Mouse (Mus musculus): ENCODE data around the gene Ide. TPM values are rescaled to one million over a fixed set of nuclear protein-coding genes. Genes with fewer than 3 reads are reported as not detected.
A peak's percentile ranks its signal among the peaks of the same experiment; 100 is the strongest.

The Ide gene
- total and polyA plus RNA-seq, 2 experiments, result 21.8 to 35.3 TPM

DNA sequence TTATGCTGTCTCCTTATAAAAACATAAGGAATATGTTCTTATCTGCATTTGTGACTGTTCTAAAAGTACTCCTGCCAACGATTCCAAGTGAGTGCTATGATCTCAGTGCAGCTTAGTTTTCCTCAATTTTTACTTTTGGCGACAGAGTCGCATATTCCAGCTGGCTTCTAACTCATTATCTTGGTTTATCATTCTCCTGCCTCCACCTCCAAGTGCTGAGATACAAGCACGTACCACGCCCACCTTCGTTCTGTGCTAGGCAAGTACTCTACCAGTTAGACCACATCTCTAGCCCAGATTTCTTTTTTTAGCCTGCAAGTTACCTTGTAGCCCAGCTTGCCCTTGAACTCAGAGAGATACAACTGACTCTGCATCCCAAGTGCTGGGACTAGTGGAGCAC is 54.5 kb downstream of the Ide start:
- Histone ChIP-seq H3K9ac (ENCODE audit: low read depth, low read length) (no peak overlapping the region), H3K4me3 (ENCODE audit: insufficient read depth, low read depth, low read length) (no peak overlapping the region), H3K4me1 (ENCODE audit: control insufficient read depth, insufficient read depth, low read length) (no peaks in the 10 kb centered on the region), H3K27ac (replicated peaks; ENCODE audit: insufficient read depth, low read depth, low read length) (no peak overlapping the region), H3K79me2 (ENCODE audit: control insufficient read depth, insufficient read depth, low read length) (no peaks in the 10 kb centered on the region), H3K27me3 (ENCODE audit: control insufficient read depth, insufficient read depth, low read length) (no peaks in the 10 kb centered on the region), H3K36me3 (ENCODE audit: control insufficient read depth, insufficient read depth, low read length) (peaks cover 68% of the 10 kb centered on the region)
- no peak for TF ChIP-seq CTCF (IDR thresholded peaks at IDR 0.05; ENCODE audit: low read depth, low read length)
- no peak for TF ChIP-seq POLR2A (IDR thresholded peaks at IDR 0.05; ENCODE audit: extremely low read depth, insufficient read depth, low read length)
- no peak for DNase-seq (ENCODE audit: extremely low read depth, low read depth, low spot score)
- 94% methylated on average over 6 of the region's 6 CpGs for WGBS

DNA sequence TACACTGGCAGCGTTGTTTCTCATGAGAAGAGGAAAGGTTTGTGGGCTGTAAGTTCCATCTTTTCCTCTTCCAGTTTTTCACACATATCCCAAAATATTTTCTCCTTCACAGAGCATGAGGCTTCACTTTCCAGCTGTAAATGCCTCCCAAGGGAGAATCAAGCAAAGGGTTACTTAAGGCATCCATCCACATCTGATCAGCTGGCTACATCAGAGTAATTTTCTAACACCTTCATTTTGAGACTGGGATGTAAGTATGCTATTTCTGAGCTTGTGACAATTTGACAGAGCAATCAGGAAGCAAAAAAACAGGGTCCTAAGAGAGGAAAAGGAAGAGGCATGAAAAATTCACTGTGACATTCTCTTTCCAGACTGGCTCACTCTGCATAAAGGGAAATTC is 55.9 kb downstream of the Ide start:
- DNase-seq (ENCODE audit: extremely low read depth, low read depth, low spot score), result no peak
- H3K27me3 ChIP-seq (ENCODE audit: control insufficient read depth, insufficient read depth, low read length), result no peaks in the 10 kb centered on the region
- H3K4me3 ChIP-seq (ENCODE audit: insufficient read depth, low read depth, low read length), result no peak overlapping the region
- no peak overlapping the region for H3K27ac ChIP-seq (replicated peaks; ENCODE audit: insufficient read depth, low read depth, low read length)
- TF ChIP-seq POLR2A (IDR thresholded peaks at IDR 0.05; ENCODE audit: extremely low read depth, insufficient read depth, low read length) (no peak), CTCF (IDR thresholded peaks at IDR 0.05; ENCODE audit: low read depth, low read length) (no peak)
- H3K36me3 ChIP-seq (ENCODE audit: control insufficient read depth, insufficient read depth, low read length), result peaks cover 73% of the 10 kb centered on the region
- no peak overlapping the region for H3K9ac ChIP-seq (ENCODE audit: low read depth, low read length)
- H3K79me2 ChIP-seq (ENCODE audit: control insufficient read depth, insufficient read depth, low read length), result no peaks in the 10 kb centered on the region
- 86% methylated on average over 1 of the region's 1 CpGs for WGBS
- H3K4me1 ChIP-seq (ENCODE audit: control insufficient read depth, insufficient read depth, low read length), result no peaks in the 10 kb centered on the region

DNA sequence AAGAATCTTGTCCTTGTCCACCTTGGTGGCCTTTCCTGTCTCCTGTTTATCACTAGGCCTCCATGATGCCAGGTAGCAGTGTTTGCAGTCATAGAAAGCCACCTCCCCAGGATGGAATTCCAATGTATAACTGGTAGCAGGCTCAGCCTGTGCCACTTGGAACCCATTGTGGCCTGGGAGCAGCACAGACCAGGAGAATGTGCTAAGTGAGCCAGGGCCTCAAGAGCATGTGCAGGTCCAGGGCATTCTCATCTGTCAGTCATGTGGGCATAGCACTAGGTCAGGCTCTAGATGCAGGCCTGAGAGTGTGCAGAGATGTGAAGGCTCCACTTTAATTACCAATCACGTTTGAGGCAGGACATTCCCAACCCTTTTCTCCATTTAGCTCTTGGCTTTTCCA is 58.5 kb downstream of the Ide start:
- Histone ChIP-seq H3K4me1 (ENCODE audit: control insufficient read depth, insufficient read depth, low read length) (no peaks in the 10 kb centered on the region), H3K27ac (replicated peaks; ENCODE audit: insufficient read depth, low read depth, low read length) (no peak overlapping the region), H3K9ac (ENCODE audit: low read depth, low read length) (no peak overlapping the region), H3K4me3 (ENCODE audit: insufficient read depth, low read depth, low read length) (no peak overlapping the region), H3K79me2 (ENCODE audit: control insufficient read depth, insufficient read depth, low read length) (no peaks in the 10 kb centered on the region), H3K36me3 (ENCODE audit: control insufficient read depth, insufficient read depth, low read length) (peaks cover 67% of the 10 kb centered on the region), H3K27me3 (ENCODE audit: control insufficient read depth, insufficient read depth, low read length) (no peaks in the 10 kb centered on the region)
- 79% methylated on average over 1 of the region's 1 CpGs for WGBS
- no peak for TF ChIP-seq CTCF (IDR thresholded peaks at IDR 0.05; ENCODE audit: low read depth, low read length)
- TF ChIP-seq POLR2A (IDR thresholded peaks at IDR 0.05; ENCODE audit: extremely low read depth, insufficient read depth, low read length), result no peak
- no peak for DNase-seq (ENCODE audit: extremely low read depth, low read depth, low spot score)

DNA sequence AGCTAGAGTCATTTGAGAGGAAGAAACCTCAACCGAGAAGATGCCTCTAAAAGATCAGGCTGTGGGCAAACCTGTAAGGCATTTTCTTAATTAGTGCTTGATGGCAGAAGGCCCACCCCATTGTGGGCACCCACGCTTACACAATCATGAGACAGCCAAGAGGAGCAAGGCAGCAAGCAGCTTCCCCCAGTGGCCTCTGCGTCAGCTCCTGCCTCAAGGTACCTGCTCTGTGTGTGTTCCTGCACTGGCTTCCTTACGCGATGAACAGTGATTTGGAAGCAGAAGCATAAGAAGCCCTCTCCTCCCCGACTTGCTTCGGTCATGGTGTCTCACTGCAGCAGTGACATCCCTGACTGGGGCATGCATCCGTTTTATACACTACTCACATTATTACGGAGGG is 62.1 kb downstream of the Ide start:
- TF ChIP-seq CTCF (IDR thresholded peaks at IDR 0.05; ENCODE audit: low read depth, low read length) (no peak), POLR2A (IDR thresholded peaks at IDR 0.05; ENCODE audit: extremely low read depth, insufficient read depth, low read length) (no peak)
- no peak overlapping the region for H3K27ac ChIP-seq (replicated peaks; ENCODE audit: insufficient read depth, low read depth, low read length)
- H3K4me3 ChIP-seq (ENCODE audit: insufficient read depth, low read depth, low read length), result no peak overlapping the region
- H3K79me2 ChIP-seq (ENCODE audit: control insufficient read depth, insufficient read depth, low read length), result no peaks in the 10 kb centered on the region
- peaks cover 48% of the 10 kb centered on the region for H3K36me3 ChIP-seq (ENCODE audit: control insufficient read depth, insufficient read depth, low read length)
- H3K27me3 ChIP-seq (ENCODE audit: control insufficient read depth, insufficient read depth, low read length), result no peaks in the 10 kb centered on the region
- no peak for DNase-seq (ENCODE audit: extremely low read depth, low read depth, low spot score)
- no peaks in the 10 kb centered on the region for H3K4me1 ChIP-seq (ENCODE audit: control insufficient read depth, insufficient read depth, low read length)
- no peak overlapping the region for H3K9ac ChIP-seq (ENCODE audit: low read depth, low read length)
- WGBS, result 95% methylated on average over 9 of the region's 9 CpGs

DNA sequence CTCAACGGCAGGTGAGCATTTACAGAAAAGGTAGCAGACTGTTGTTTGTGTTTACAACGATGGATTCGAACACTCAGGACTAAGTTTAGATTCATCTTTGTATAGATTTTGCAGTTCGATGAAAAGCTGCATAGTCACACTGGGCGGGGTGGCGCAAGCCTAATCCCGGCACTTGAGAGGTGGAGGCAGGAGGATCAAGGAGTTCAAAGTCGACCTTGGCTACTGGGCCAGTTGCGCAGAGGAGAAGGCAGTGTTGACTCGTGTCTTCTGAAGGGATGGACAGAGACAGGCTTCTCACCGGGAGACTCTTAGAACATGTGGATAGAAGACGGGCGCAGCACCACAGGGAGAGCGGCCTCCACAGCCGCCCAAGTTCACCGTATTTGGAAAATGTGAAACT is 68.5 kb downstream of the Ide start:
- Histone ChIP-seq H3K4me3 (ENCODE audit: insufficient read depth, low read depth, low read length) (no peak overlapping the region), H3K4me1 (ENCODE audit: control insufficient read depth, insufficient read depth, low read length) (peaks cover 7% of the 10 kb centered on the region), H3K27me3 (ENCODE audit: control insufficient read depth, insufficient read depth, low read length) (no peaks in the 10 kb centered on the region), H3K79me2 (ENCODE audit: control insufficient read depth, insufficient read depth, low read length) (no peaks in the 10 kb centered on the region), H3K27ac (replicated peaks; ENCODE audit: insufficient read depth, low read depth, low read length) (no peak overlapping the region), H3K9ac (ENCODE audit: low read depth, low read length) (no peak overlapping the region), H3K36me3 (ENCODE audit: control insufficient read depth, insufficient read depth, low read length) (peaks cover 26% of the 10 kb centered on the region)
- TF ChIP-seq POLR2A (IDR thresholded peaks at IDR 0.05; ENCODE audit: extremely low read depth, insufficient read depth, low read length) (no peak), CTCF (IDR thresholded peaks at IDR 0.05; ENCODE audit: low read depth, low read length) (no peak)
- no peak for DNase-seq (ENCODE audit: extremely low read depth, low read depth, low spot score)
- 95% methylated on average over 16 of the region's 16 CpGs for WGBS

DNA sequence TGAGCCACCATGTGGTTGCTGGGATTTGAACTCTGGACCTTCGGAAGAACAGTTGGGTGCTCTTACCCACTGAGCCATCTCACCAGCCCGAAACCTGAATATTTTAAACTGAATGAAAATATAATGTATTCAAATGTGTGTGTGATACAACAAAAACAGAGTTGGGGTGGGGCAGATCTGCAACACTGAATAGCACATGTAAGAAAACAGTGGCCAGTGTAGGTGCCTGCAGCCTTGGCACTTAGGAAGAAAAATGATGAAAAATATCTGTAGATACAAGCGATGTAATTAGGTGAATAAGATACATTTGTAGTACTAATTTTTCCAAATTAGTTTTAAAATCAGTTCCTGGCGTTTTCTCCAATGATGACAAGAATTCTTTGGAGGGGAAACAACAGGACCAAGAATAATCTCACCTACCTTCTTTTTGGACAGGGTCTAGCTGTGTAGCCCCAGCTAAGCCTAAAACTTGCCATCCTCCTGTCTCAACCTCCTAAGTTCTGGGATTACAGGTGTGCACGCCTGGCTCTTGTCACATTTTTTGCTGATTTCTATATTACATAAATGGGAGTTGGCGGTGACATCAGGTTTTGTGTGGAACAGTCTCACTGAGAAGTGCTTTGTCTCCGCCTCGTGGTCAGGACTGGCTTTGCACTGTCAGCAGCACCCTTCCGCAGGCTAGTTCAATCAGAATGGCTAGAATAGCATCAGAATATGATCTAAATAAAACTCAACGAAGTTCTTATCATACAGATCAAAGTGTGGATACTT is 72.1 kb downstream of the Ide start:
- TF ChIP-seq CTCF (IDR thresholded peaks at IDR 0.05; ENCODE audit: low read depth, low read length) (peak; percentile 99), POLR2A (IDR thresholded peaks at IDR 0.05; ENCODE audit: extremely low read depth, insufficient read depth, low read length) (no peak)
- peaks cover 9% of the 10 kb centered on the region for H3K4me1 ChIP-seq (ENCODE audit: control insufficient read depth, insufficient read depth, low read length)
- no peak overlapping the region for H3K4me3 ChIP-seq (ENCODE audit: insufficient read depth, low read depth, low read length)
- H3K79me2 ChIP-seq (ENCODE audit: control insufficient read depth, insufficient read depth, low read length), result no peaks in the 10 kb centered on the region
- H3K27me3 ChIP-seq (ENCODE audit: control insufficient read depth, insufficient read depth, low read length), result no peaks in the 10 kb centered on the region
- peak; percentile 73 for DNase-seq (ENCODE audit: extremely low read depth, low read depth, low spot score)
- H3K9ac ChIP-seq (ENCODE audit: low read depth, low read length), result no peak overlapping the region
- WGBS, result 23% methylated on average over 10 of the region's 10 CpGs
- H3K27ac ChIP-seq (replicated peaks; ENCODE audit: insufficient read depth, low read depth, low read length), result no peak overlapping the region
- peaks cover 16% of the 10 kb centered on the region for H3K36me3 ChIP-seq (ENCODE audit: control insufficient read depth, insufficient read depth, low read length)
